Mouse (Mus musculus) liver, embryonic 14.5 days (tissue): Measurements from ENCODE around the gene Uba52. TPM values are rescaled to one million over a fixed set of nuclear protein-coding genes. Genes with fewer than 3 reads are reported as not detected.

Source experiments
- ATAC-seq: fragments of 200-750 bp; cut with Nextera tagmentation; 2 replicates; pipeline ENCODE4 v1.8.0; 2017; ENCODE audit warnings: moderate number of reproducible peaks, mild to moderate bottlenecking, moderate library complexity; ENCODE audit not compliant: insufficient read depth
- DNase-seq, 3 experiments: peaks; one replicate each; pipeline ENCODE4 v3.0.0-alpha.2; 2012 to 2013; ENCODE audit warnings: low read depth in 3 of 3, low spot score in 3 of 3
- H3K27ac ChIP-seq: fragments of 300-500 bp; sonication (generic); 2 replicates; pipeline ENCODE4 v1.5.1; 2014; ENCODE audit warnings: moderate library complexity, mild to moderate bottlenecking, control low read depth, inconsistent platforms
- H3K27me3 ChIP-seq: fragments of 300-500 bp; sonication (generic); 2 replicates; pipeline ENCODE4 v1.6.1; 2014; ENCODE audit warnings: mild to moderate bottlenecking, low read length, moderate library complexity; ENCODE audit not compliant: control insufficient read depth, insufficient read depth
- H3K36me3 ChIP-seq: fragments of 300-500 bp; sonication (generic); replicated peaks from 2 replicates; pipeline ENCODE4 v1.6.1; 2014; ENCODE audit warnings: low read depth; ENCODE audit not compliant: control insufficient read depth, insufficient read depth
- H3K4me1 ChIP-seq, 2 experiments: fragments of 200-500 bp in 1 of 2; fragments of 300-500 bp in 1 of 2; sonication (generic) in 1 of 2; replicated peaks; 2 replicates each; pipeline ENCODE4 v1.6.1; 2012 to 2014; ENCODE audit warnings: antibody characterized with exemption in 1 of 2, inconsistent platforms in 1 of 2, low read length in 1 of 2; ENCODE audit not compliant: control insufficient read depth in 2 of 2, insufficient read depth in 2 of 2
- H3K4me2 ChIP-seq: fragments of 300-500 bp; sonication (generic); 2 replicates; pipeline ENCODE4 v1.6.1; 2014; ENCODE audit warnings: low read depth, mild to moderate bottlenecking, control low read depth, moderate library complexity
- H3K4me3 ChIP-seq, 2 experiments: fragments of 200-500 bp in 1 of 2; fragments of 300-500 bp in 1 of 2; sonication (generic) in 1 of 2; 2 replicates each; pipeline ENCODE4 v1.5.1; 2012 to 2014; ENCODE audit warnings: low read depth in 2 of 2, low read length in 2 of 2, mild to moderate bottlenecking in 2 of 2, control low read depth in 1 of 2, inconsistent platforms in 1 of 2, moderate library complexity in 1 of 2; ENCODE audit not compliant: insufficient read depth in 1 of 2
- H3K9ac ChIP-seq: fragments of 300-500 bp; sonication (generic); replicated peaks from 2 replicates; pipeline ENCODE4 v1.6.1; 2014; ENCODE audit warnings: mild to moderate bottlenecking, control low read depth, moderate library complexity
- H3K9me3 ChIP-seq: fragments of 300-500 bp; sonication (generic); 2 replicates; pipeline ENCODE4 v1.6.1; 2016; ENCODE audit warnings: low read length, mixed read lengths; ENCODE audit not compliant: control insufficient read depth
- CTCF ChIP-seq: IDR thresholded peaks from 2 replicates; pipeline ENCODE4 v1.5.1; 2016; ENCODE audit warnings: antibody characterized with exemption, low read depth, control low read depth
- EP300 ChIP-seq: IDR thresholded peaks from 2 replicates; pipeline ENCODE4 v1.6.1; 2016; ENCODE audit warnings: antibody characterized with exemption, low read depth
- WGBS: fragments of 180-500 bp; shearing (Covaris S2); extraction: QIAGEN DNeasy Blood & Tissue Kit; methylation state at CpG from one replicate; pipeline ENCODE4 v1.1.7; 2014; ENCODE audit not compliant: insufficient replicate concordance; 5-methylcytosine and 5-hydroxymethylcytosine counted together
- polyA plus RNA-seq, 2 experiments: library from polyadenylated mRNA; depleted of rRNA in 1 of 2; stranded (reverse) in 1 of 2; unstranded in 1 of 2; fragments of >200 nt; fragmentation: Nextera tagmentation in 1 of 2; extraction: Ambion mirVana in 1 of 2; gene quantifications; 2 replicates each; pipeline versions ENCODE4 v1.2.1 to v1.2.3; 2012 to 2014

Uba52 gene
- 553 and 870 TPM in 2 replicates for polyA plus RNA-seq (2012; rRNA removed)
- 738 and 773 TPM in 2 replicates for polyA plus RNA-seq (2014; fragmentation: Nextera tagmentation; extraction: Ambion mirVana)

- Histone ChIP-seq H3K27ac (peak within 1 kb of the TSS; percentile 91), H3K9ac (peak within 1 kb of the TSS; percentile 96), H3K36me3 (peaks cover 38% of the 10 kb centered on the region), H3K4me3 (peak within 1 kb of the TSS; percentile 64 to 90), H3K4me1 (peaks cover 27 to 34% of the 10 kb centered on the region in 2 experiments), H3K27me3 (no peaks in the 10 kb centered on the region), H3K9me3 (no peaks in the 10 kb centered on the region), H3K4me2 (peak within 1 kb of the TSS; percentile 92)
- 1% methylated on average over 74 of the region's 74 CpGs for WGBS
- ATAC-seq (peak; percentile 77), DNase-seq (peak; percentile 93 to 95 (median 94))
- TF ChIP-seq CTCF (no peak), EP300 (0 out of 2 replicates have a peak, but pooled peaks have one; percentile 17)
Observed at GRCm38 (mm10) chr8:70510228-70510915, at the start of gene Uba52. Uba52 (minus strand) TSS chr8:70510801.

- no peaks in the 10 kb centered on the region for H3K36me3 ChIP-seq
- ATAC-seq (0 out of 2 replicates have a peak, but pooled peaks have one; percentile 17), DNase-seq (no peak)
- peaks cover 17 to 68% of the 10 kb centered on the region in 2 experiments for H3K4me1 ChIP-seq
- no peak overlapping the region for H3K4me2 ChIP-seq
- 42% methylated on average over 2 of the region's 2 CpGs for WGBS
- no peaks in the 10 kb centered on the region for H3K27me3 ChIP-seq
- no peaks in the 10 kb centered on the region for H3K9me3 ChIP-seq
- no peak overlapping the region for H3K9ac ChIP-seq
- no peak overlapping the region for H3K4me3 ChIP-seq
- TF ChIP-seq EP300: no peak
- peak; percentile 68 for TF ChIP-seq CTCF
- no peak overlapping the region for H3K27ac ChIP-seq
Observed at GRCm38 (mm10) chr8:70560096-70560495, 49.5 kb upstream of the Uba52 start.

- ATAC-seq (no peak), DNase-seq (no peak)
- Histone ChIP-seq H3K4me1 (peaks cover 17 to 68% of the 10 kb centered on the region in 2 experiments), H3K4me2 (no peak overlapping the region), H3K27me3 (no peaks in the 10 kb centered on the region), H3K9ac (no peak overlapping the region), H3K4me3 (no peak overlapping the region), H3K9me3 (no peaks in the 10 kb centered on the region), H3K36me3 (no peaks in the 10 kb centered on the region), H3K27ac (no peak overlapping the region)
- TF ChIP-seq EP300: no peak
- peak; percentile 52 for TF ChIP-seq CTCF
- WGBS: 46% methylated on average over 3 of the region's 3 CpGs
Observed at GRCm38 (mm10) chr8:70558983-70559382, 48.4 kb upstream of the Uba52 start.

GRCm38 (mm10) chr8:70558334-70558733, 47.7 kb upstream of the Uba52 start:
- ATAC-seq: 0 out of 2 replicates have a peak, but pooled peaks have one; percentile 3
- no peak overlapping the region for H3K27ac ChIP-seq
- no peaks in the 10 kb centered on the region for H3K36me3 ChIP-seq
- no peak overlapping the region for H3K4me3 ChIP-seq
- no peak overlapping the region for H3K9ac ChIP-seq
- peaks cover 17 to 74% of the 10 kb centered on the region in 2 experiments for H3K4me1 ChIP-seq
- 11% methylated on average over 4 of the region's 4 CpGs for WGBS
- peak; percentile 54 for TF ChIP-seq CTCF
- no peak for TF ChIP-seq EP300
- no peaks in the 10 kb centered on the region for H3K9me3 ChIP-seq
- H3K4me2 ChIP-seq: no peak overlapping the region
- no peak for DNase-seq
- H3K27me3 ChIP-seq: no peaks in the 10 kb centered on the region

- Histone ChIP-seq H3K9ac (no peak overlapping the region), H3K27ac (peak overlapping the region; percentile 53), H3K4me2 (no peak overlapping the region), H3K4me3 (no peak overlapping the region), H3K4me1 (peaks cover 6 to 65% of the 10 kb centered on the region in 2 experiments), H3K36me3 (no peaks in the 10 kb centered on the region), H3K9me3 (no peaks in the 10 kb centered on the region), H3K27me3 (no peaks in the 10 kb centered on the region)
- TF ChIP-seq EP300: no peak
- no peak for TF ChIP-seq CTCF
- 61% methylated on average over 4 of the region's 4 CpGs for WGBS
- DNase-seq (no peak), ATAC-seq (peak; percentile 51; the same call in 1 of the 2 replicates)
Observed at GRCm38 (mm10) chr8:70555079-70555747, 44.6 kb upstream of the Uba52 start.
